Mouse (Mus musculus) olfactory bulb, adult 2 months (tissue): ENCODE results near the gene Zmynd11. TPM values are rescaled to one million over a fixed set of nuclear protein-coding genes. Genes with fewer than 3 reads are reported as not detected.

Experiments
- H3K27ac ChIP-seq: fragments of 200-500 bp; 2 replicates; pipeline ENCODE4 v1.5.1; 2012; ENCODE audit warnings: low read depth, low read length; ENCODE audit not compliant: insufficient read depth
- H3K4me1 ChIP-seq: fragments of 200-500 bp; 2 replicates; pipeline ENCODE4 v1.6.1; 2012; ENCODE audit warnings: low read length; ENCODE audit not compliant: control insufficient read depth, insufficient read depth
- H3K4me3 ChIP-seq: fragments of 200-500 bp; 2 replicates; pipeline ENCODE4 v1.5.1; 2012; ENCODE audit warnings: mild to moderate bottlenecking, low read depth, low read length, moderate library complexity; ENCODE audit not compliant: insufficient read depth
- CTCF ChIP-seq: fragments of 200-500 bp; IDR thresholded peaks from 2 replicates; pipeline ENCODE4 v1.5.1; 2012; ENCODE audit warnings: low read depth, mild to moderate bottlenecking, low read length, moderate library complexity; ENCODE audit not compliant: insufficient read depth
- POLR2A ChIP-seq: fragments of 200-500 bp; IDR thresholded peaks from 2 replicates; pipeline ENCODE4 v1.6.1; 2012; ENCODE audit warnings: mild to moderate bottlenecking, low read depth, low read length, moderate library complexity; ENCODE audit not compliant: insufficient read depth
- WGBS: fragments of 180-500 bp; shearing (Covaris S2); methylation state at CpG from one replicate; pipeline ENCODE4 v1.1.7; 2018; 5-methylcytosine and 5-hydroxymethylcytosine counted together
- polyA plus RNA-seq: library from polyadenylated mRNA; stranded (reverse); fragments of >200 nt; gene quantifications from 2 replicates; pipeline ENCODE4 v1.2.4, GENCODE M21; 2012; ENCODE audit warnings: low replicate concordance; ENCODE audit not compliant: missing spikeins, insufficient read depth, insufficient read length

Gene Zmynd11
- polyA plus RNA-seq, 1 experiment = 373 TPM

GRCm38 (mm10) chr13:9674126-9674525, 91.0 kb downstream of the Zmynd11 start:
- no peak overlapping the region for H3K27ac ChIP-seq
- TF ChIP-seq POLR2A (no peak), CTCF (no peak)
- WGBS = 100% methylated on average over 1 of the region's 1 CpGs
- no peak overlapping the region for H3K4me3 ChIP-seq
- H3K4me1 ChIP-seq = no peaks in the 10 kb centered on the region

GRCm38 (mm10) chr13:9669246-9669645, 95.9 kb downstream of the Zmynd11 start:
- H3K4me3 ChIP-seq = no peak overlapping the region
- WGBS = 88% methylated on average over 5 of the region's 5 CpGs
- no peak overlapping the region for H3K27ac ChIP-seq
- no peak for TF ChIP-seq CTCF
- TF ChIP-seq POLR2A = no peak
- H3K4me1 ChIP-seq = peaks cover 2% of the 10 kb centered on the region; the same call in 1 of the 2 replicates

GRCm38 (mm10) chr13:9667954-9668496, 97.1 kb downstream of the Zmynd11 start:
- 58% methylated on average over 7 of the region's 7 CpGs for WGBS
- Histone ChIP-seq H3K27ac (no peak overlapping the region), H3K4me1 (peaks cover 2% of the 10 kb centered on the region; the same call in 1 of the 2 replicates), H3K4me3 (no peak overlapping the region)
- TF ChIP-seq POLR2A (no peak), CTCF (no peak)

- TF ChIP-seq CTCF (no peak), POLR2A (no peak)
- Histone ChIP-seq H3K4me3 (no peak overlapping the region), H3K4me1 (peaks cover 2% of the 10 kb centered on the region; the same call in 1 of the 2 replicates), H3K27ac (no peak overlapping the region)
- WGBS = 90% methylated on average over 1 of the region's 1 CpGs
Observed at GRCm38 (mm10) chr13:9663593-9663992, 101.5 kb downstream of the Zmynd11 start.

GRCm38 (mm10) chr13:9660711-9661110, 104.4 kb downstream of the Zmynd11 start:
- Histone ChIP-seq H3K4me1 (no peaks in the 10 kb centered on the region), H3K27ac (no peak overlapping the region), H3K4me3 (no peak overlapping the region)
- TF ChIP-seq POLR2A (no peak), CTCF (no peak)
- WGBS = 77% methylated on average over 1 of the region's 1 CpGs

GRCm38 (mm10) chr13:9656613-9657012, 108.5 kb downstream of the Zmynd11 start:
- 91% methylated on average over 6 of the region's 6 CpGs for WGBS
- Histone ChIP-seq H3K4me3 (no peak overlapping the region), H3K4me1 (no peaks in the 10 kb centered on the region), H3K27ac (no peak overlapping the region)
- no peak for TF ChIP-seq CTCF

GRCm38 (mm10) chr13:9653018-9653417, 112.1 kb downstream of the Zmynd11 start:
- 82% methylated on average over 3 of the region's 3 CpGs for WGBS
- Histone ChIP-seq H3K27ac (no peak overlapping the region), H3K4me3 (no peak overlapping the region), H3K4me1 (peaks cover 3% of the 10 kb centered on the region; the same call in 1 of the 2 replicates)
- TF ChIP-seq CTCF = no peak
- no peak for TF ChIP-seq POLR2A

GRCm38 (mm10) chr13:9650580-9650979, 114.5 kb downstream of the Zmynd11 start:
- H3K27ac ChIP-seq = no peak overlapping the region
- TF ChIP-seq POLR2A (no peak), CTCF (no peak)

GRCm38 (mm10) chr13:9649894-9650293, 115.2 kb downstream of the Zmynd11 start:
- Histone ChIP-seq H3K27ac (no peak overlapping the region), H3K4me1 (peaks cover 6% of the 10 kb centered on the region)

More at GRCm38 (mm10) chr13:9650580-9650979, 114.5 kb downstream of the Zmynd11 start:
- Histone ChIP-seq H3K4me3 (no peak overlapping the region), H3K4me1 (peaks cover 3% of the 10 kb centered on the region; the same call in 1 of the 2 replicates)

GRCm38 (mm10) chr13:9648716-9649115, 116.4 kb downstream of the Zmynd11 start:
- Histone ChIP-seq H3K4me1 (peaks cover 6% of the 10 kb centered on the region), H3K27ac (no peak overlapping the region), H3K4me3 (no peak overlapping the region)
- 96% methylated on average over 13 of the region's 13 CpGs for WGBS
- TF ChIP-seq CTCF = no peak
- TF ChIP-seq POLR2A = no peak

More at GRCm38 (mm10) chr13:9649894-9650293, 115.2 kb downstream of the Zmynd11 start:
- H3K4me3 ChIP-seq = no peak overlapping the region
- TF ChIP-seq CTCF (no peak), POLR2A (no peak)
- 100% methylated on average over 1 of the region's 1 CpGs for WGBS
